Mouse (Mus musculus) Patski (cell line): ENCODE data around the gene Trappc4. TPM values are rescaled to one million over a fixed set of nuclear protein-coding genes. Genes with fewer than 3 reads are reported as not detected.
A peak's percentile ranks its signal among the peaks of the same experiment; 100 is the strongest.

Source experiments
- ATAC-seq: fragments of 100-300 bp; one replicate; pipeline ENCODE4 v1.8.0; 2021
- CTCF ChIA-PET: fragments of 350-600 bp; sonication (Branson Sonifier 250); formaldehyde crosslinking; loops from one replicate; lab custom pipeline; 2022; ENCODE audit warnings: inconsistent platforms; lab: Charles Lee
- POLR2A ChIA-PET: fragments of 350-600 bp; sonication (Branson Sonifier 250); formaldehyde crosslinking; loops from one replicate; lab custom pipeline; 2022; ENCODE audit warnings: antibody characterized with exemption, inconsistent platforms; lab: Charles Lee
- DNase-seq: peaks from one replicate; pipeline ENCODE4 v3.0.0-alpha.2; 2011; ENCODE audit warnings: low read depth, low spot score
- H3K27me3 ChIP-seq: fragments of 371-371 bp; one replicate; pipeline ENCODE4 v1.5.1; 2021
- CTCF ChIP-seq: fragments of 100-300 bp; IDR thresholded peaks from one replicate; pipeline ENCODE4 v1.5.1; 2021
- in situ Hi-C: fragments of 300-500 bp; cut with MboI; formaldehyde crosslinking; loops from 3 replicates; pipeline ENCODE4 v1.11.1; 2018; ENCODE audit warnings: low pct_unique_long_range_greater_than_20kb, mixed read lengths
- polyA plus RNA-seq: library from polyadenylated mRNA; unstranded; gene quantifications from one replicate; pipeline ENCODE4 v1.2.3, GENCODE M21; 2021

The Trappc4 gene
- polyA plus RNA-seq, 1 experiment from 2014 or later = 66.3 TPM

DNA sequence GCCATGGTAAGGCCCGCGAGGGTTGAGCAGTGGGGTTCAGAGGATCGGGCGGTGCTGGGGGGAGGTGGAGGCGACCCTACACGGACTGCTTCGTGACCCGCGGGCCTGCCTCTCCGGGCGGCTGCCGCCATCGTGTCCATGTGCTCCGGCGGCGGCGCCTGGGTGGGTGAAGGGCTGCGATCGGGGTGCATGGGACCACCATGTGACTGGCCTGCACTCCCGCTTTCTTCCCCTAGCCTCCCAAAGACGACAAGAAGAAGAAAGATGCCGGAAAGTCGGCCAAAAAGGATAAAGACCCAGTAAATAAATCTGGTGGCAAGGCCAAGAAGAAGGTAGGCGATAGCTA is 325 bp upstream of the Trappc4 start:
- ChIA-PET POLR2A (interaction anchor here (1.0 to 2.9 kb wide), 3 partner anchors 10 to 29 kb away, joined by 3 to 15 read pairs (median 11); partner anchors contain the start of genes Ccdc84 and Slc37a4), CTCF (interaction anchor here (1.0 to 2.8 kb wide), 2 partner anchors 9 to 11 kb away, joined by 3 to 9 read pairs; partner anchors contain the start of gene Ccdc84)
- no peak for TF ChIP-seq CTCF
- ATAC-seq (no peak), DNase-seq (no peak)
- in situ Hi-C loops = no loop called here
- no peaks in the 10 kb centered on the region for H3K27me3 ChIP-seq

- in situ Hi-C loops = no loop called here
- no peak for ATAC-seq
- POLR2A ChIA-PET = no interaction called here
Measured at GRCm38 (mm10) chr9:44405011-44405410, 2.4 kb downstream of the Trappc4 start.

GRCm38 (mm10) chr9:44401081-44401480 is 6.3 kb downstream of the Trappc4 start:
- ChIA-PET CTCF (interaction anchor here (1.0 kb wide), 1 partner anchor 40 kb away, joined by 3 read pairs; the partner anchor contains the start of gene Vps11), POLR2A (interaction anchor here (1.5 kb wide), 1 partner anchor 10 kb away, joined by 3 read pairs; no protein-coding TSS in a partner anchor)
- DNase-seq (no peak), ATAC-seq (no peak)
- H3K27me3 ChIP-seq = no peaks in the 10 kb centered on the region
- TF ChIP-seq CTCF = no peak
- in situ Hi-C loops = no loop called here

More at GRCm38 (mm10) chr9:44405011-44405410, 2.4 kb downstream of the Trappc4 start:
- H3K27me3 ChIP-seq = no peaks in the 10 kb centered on the region
- CTCF ChIA-PET = no interaction called here
- TF ChIP-seq CTCF = no peak
- no peak for DNase-seq

GRCm38 (mm10) chr9:44399795-44400114 is 7.6 kb downstream of the Trappc4 start:
- DNase-seq = no peak
- ATAC-seq = no peak
- POLR2A ChIA-PET = interaction anchor here (0.7 to 1.0 kb wide), 2 partner anchors 19 to 505 kb away, joined by 4 to 5 read pairs; partner anchors contain the start of gene Ccdc84
- no peaks in the 10 kb centered on the region for H3K27me3 ChIP-seq
- TF ChIP-seq CTCF = no peak
- CTCF ChIA-PET = interaction anchor here (0.9 kb wide), 1 partner anchor 11 kb away, joined by 3 read pairs; no protein-coding TSS in a partner anchor
- in situ Hi-C loops = no loop called here

DNA sequence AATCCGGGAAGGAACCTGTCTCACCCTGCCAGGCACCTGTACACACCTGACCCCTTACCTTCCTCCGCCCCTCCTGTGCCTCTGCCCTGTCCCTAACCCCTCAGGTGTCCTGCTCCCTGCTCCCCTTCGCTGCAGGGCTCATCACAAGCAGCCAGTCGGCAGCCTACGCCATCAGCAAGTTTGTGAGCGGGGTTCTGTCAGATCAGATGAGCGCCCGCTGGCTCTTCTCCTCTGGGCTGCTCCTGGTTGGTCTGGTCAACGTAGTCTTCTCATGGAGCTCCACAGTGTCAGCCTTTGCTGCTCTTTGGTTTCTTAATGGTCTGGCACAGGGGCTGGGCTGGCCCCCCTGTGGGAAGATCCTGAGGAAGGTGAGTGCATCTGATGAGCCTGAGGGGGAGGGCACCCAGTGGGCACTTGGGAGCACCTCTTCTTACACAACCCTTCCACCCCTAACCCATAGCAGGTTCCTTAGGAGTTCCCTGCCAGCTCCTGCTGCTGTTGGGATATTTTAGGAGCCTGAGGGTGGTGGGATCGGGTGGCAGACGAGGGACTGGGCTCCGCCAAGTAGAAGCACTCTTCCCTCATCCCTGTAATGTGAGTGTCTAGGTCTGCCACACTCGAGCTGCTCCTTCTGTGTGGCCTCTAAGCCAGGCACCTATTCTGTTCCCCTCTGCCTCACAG is 8.1 kb downstream of the Trappc4 start:
- DNase-seq (no peak), ATAC-seq (no peak)
- no peaks in the 10 kb centered on the region for H3K27me3 ChIP-seq
- TF ChIP-seq CTCF = no peak
- POLR2A ChIA-PET = interaction anchor here (1.0 to 3.4 kb wide), 3 partner anchors 8 to 65 kb away, joined by 4 to 15 read pairs (median 4); partner anchors contain the start of genes Ccdc84, H2afx, Rps25 and Trappc4
- in situ Hi-C loops = no loop called here
- CTCF ChIA-PET = interaction anchor here (0.9 to 1.6 kb wide), 2 partner anchors 8 to 11 kb away, joined by 3 read pairs; partner anchors contain the start of gene Trappc4

- DNase-seq (no peak), ATAC-seq (no peak)
- CTCF ChIA-PET = interaction anchor here (1.6 kb wide), 1 partner anchor 9 kb away, joined by 3 read pairs; the partner anchor contains the start of gene Trappc4
- POLR2A ChIA-PET = interaction anchor here (0.8 to 3.4 kb wide), 4 partner anchors 9 to 64 kb away, joined by 3 to 15 read pairs (median 4); partner anchors contain the start of genes H2afx, Rps25 and Trappc4
- no peak for TF ChIP-seq CTCF
- in situ Hi-C loops = no loop called here
- H3K27me3 ChIP-seq = no peaks in the 10 kb centered on the region
Measured at GRCm38 (mm10) chr9:44398551-44398950, 8.8 kb downstream of the Trappc4 start.

- in situ Hi-C loops = no loop called here
- H3K27me3 ChIP-seq = no peaks in the 10 kb centered on the region
- TF ChIP-seq CTCF = no peak
- CTCF ChIA-PET = interaction anchor here (1.6 kb wide), 1 partner anchor 9 kb away, joined by 3 read pairs; the partner anchor contains the start of gene Trappc4
- POLR2A ChIA-PET = interaction anchor here (0.6 to 3.4 kb wide), 5 partner anchors 9 to 204 kb away, joined by 3 to 15 read pairs (median 3); partner anchors contain the start of genes H2afx, Rps25 and Trappc4
- ATAC-seq (peak; percentile 29), DNase-seq (peak; percentile 30)
Measured at GRCm38 (mm10) chr9:44398087-44398486, 9.3 kb downstream of the Trappc4 start.

DNA sequence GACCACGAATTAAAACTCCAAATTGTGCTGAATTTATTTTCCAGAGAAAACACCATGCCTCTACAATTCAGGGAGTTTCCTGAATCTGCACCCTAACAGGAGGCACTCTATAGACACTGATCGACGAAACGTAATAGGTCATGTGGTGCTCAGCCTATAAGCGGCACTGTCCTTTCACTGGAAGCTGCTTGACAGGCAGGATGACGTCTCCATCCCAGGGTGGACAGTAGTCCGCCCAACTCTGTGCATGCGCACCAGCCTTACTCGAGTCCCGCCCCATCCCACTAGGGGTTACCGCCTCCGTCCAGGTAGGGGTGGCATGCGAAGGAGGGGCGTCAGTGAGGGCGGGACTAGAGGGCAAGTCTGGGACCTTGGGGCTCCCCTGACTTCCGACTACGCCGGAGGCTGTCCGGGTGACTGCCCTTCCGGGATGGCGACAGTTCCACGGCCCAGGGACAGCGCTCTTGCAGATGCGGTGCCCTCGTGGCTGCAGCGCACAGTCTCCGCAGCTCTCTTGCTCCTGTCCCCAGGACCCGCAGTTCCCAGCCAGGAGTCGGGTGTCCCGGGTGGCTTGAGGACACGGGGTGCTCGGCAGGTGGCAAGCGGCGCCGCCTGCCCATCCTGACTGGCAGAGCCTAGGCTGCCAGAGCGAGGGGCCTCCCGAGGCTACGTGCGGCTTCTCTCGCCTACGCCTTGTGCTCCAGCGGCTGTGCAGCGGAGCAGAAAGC is 10.6 kb downstream of the Trappc4 start, which contains the start of gene Slc37a4:
Gene Slc37a4 (plus strand): TSS at position 169 of the 728 bp plus-strand sequence.
- no peak for TF ChIP-seq CTCF
- DNase-seq = peak; percentile 88
- ChIA-PET CTCF (no interaction called here), POLR2A (interaction anchor here (3.4 kb wide), 1 partner anchor 11 kb away, joined by 15 read pairs; the partner anchor contains the start of genes Rps25 and Trappc4)
- ATAC-seq = peak; percentile 91
- in situ Hi-C loops = no loop called here
- no peaks in the 10 kb centered on the region for H3K27me3 ChIP-seq

- in situ Hi-C loops = no loop called here
- no peak for DNase-seq
- CTCF ChIA-PET = no interaction called here
- POLR2A ChIA-PET = interaction anchor here (0.6 kb wide), 1 partner anchor 472 kb away, joined by 5 read pairs; no protein-coding TSS in a partner anchor
- H3K27me3 ChIP-seq = no peaks in the 10 kb centered on the region
- peak; percentile 44 for ATAC-seq
- TF ChIP-seq CTCF = no peak
Measured at GRCm38 (mm10) chr9:44391466-44391865, 15.9 kb downstream of the Trappc4 start.

DNA sequence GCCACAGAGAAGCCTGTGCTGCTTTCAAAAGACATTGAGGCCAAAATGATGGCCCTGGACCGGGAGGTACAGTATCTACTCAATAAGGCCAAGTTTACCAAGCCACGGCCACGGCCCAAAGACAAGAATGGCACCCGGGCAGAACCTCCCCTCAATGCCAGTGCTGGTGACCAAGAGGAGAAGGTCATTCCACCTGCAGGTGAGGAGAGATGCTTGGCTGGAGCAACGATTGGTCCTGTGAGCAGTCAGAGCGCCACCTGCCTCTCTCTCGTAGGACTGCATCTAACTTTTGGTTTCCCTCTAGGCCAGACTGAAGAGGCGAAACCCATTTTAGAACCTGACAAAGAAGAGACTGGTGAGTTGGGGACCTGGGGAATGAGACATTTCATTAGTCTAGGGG is 18.1 kb downstream of the Trappc4 start:
- DNase-seq (no peak), ATAC-seq (no peak)
- in situ Hi-C loops = no loop called here
- POLR2A ChIA-PET = interaction anchor here (1.6 kb wide), 1 partner anchor 10 kb away, joined by 7 read pairs; the partner anchor contains the start of gene Hyou1
- TF ChIP-seq CTCF = no peak
- CTCF ChIA-PET = interaction anchor here (1.0 to 1.3 kb wide), 3 partner anchors 9 to 24 kb away, joined by 3 to 6 read pairs (median 3); partner anchors contain the start of gene Hyou1
- no peaks in the 10 kb centered on the region for H3K27me3 ChIP-seq
